Mouse (Mus musculus): ENCODE measurements at regions not wholly inside any gene's neighbourhood (a gene's known extent, or its start where the extent isn't known, plus 50 kb on each side); places are given as distances from the start of the nearest gene placed in this dataset.

DNA sequence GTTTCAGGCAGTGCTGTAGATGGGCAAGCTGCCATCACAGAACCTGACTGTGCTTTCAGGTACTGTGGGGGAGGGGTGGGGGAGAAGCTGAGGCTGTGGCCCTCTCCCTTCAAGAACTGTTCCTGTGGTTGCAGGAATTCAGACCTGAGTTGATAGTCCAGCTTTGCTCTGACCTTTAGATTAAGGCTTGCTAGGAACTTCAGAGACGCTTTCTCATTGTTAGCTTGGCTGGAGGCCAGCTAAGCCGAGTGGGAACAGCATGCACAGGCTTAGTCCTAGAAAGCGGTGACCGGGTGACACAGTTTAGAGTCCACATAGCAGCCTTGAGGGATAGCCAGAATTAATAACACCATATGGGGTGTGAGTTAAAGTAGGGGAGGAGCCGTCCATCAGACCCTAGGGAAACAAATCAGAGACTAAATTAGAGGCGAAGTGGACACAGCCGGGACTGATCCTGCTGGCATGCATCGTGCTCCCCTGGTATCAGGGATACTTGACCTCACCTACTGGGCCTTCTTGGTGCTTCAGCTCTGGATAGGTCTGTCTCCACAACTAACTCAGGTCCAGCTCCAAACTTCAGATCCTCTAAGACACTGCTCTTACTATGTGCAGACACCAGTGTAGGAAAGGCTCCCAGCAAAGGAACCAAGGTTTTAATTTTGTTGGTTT is 175.7 kb upstream of the Lcorl start:
- TF ChIP-seq CTCF (IDR thresholded peaks at IDR 0.05; ENCODE audit: low read depth, low read length) (no peak), EP300 (IDR thresholded peaks at IDR 0.05; ENCODE audit: insufficient read depth, low read depth, low read length) (no peak), POLR2A (IDR thresholded peaks at IDR 0.05; ENCODE audit: insufficient read depth, low read length) (no peak)

Data from ES-Bruce4 (cell line).